Mouse (Mus musculus): Measurements from ENCODE around the gene Surf6.

Surf6 gene

DNA sequence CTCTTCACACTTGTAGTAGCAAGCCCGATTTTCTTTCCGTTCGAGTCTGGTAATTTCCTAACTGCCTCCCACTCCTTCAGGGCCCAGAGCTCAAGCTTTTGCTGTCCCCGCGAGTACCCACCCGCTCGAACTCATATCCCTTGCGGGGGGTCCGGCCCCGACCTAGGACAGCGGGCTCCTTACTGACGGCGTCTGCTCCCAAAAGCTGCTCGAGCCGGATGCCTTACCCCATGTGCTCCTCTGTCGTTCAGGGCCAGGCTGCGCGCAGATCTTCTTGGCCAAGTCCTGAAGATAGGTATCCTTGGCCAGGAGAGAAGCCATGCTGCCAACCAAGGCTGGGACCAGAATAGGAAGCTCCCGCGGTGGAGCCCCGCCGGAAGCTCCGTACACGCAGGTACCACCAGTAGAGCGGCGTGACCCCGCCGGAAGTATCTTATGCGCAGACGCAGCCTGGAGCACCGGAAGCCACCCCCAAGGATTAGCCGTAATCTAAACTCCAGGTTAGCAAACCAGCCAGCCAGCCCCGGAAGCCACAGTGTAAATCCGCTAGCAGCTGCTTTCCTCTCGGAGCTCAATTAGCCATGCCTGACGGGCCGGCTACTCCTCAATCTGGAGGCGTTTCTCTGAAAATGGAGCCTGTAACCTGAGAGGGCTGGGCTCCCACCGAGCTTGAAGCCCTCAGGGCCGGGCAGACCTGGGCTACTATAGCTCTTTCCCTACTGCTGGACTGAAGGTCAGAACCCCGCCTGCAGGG, at the start of gene Surf6:
Surf6 (minus strand) TSS at position 413 of the 754 bp plus-strand sequence.
- peak; percentile 97 for DNase-seq

DNA sequence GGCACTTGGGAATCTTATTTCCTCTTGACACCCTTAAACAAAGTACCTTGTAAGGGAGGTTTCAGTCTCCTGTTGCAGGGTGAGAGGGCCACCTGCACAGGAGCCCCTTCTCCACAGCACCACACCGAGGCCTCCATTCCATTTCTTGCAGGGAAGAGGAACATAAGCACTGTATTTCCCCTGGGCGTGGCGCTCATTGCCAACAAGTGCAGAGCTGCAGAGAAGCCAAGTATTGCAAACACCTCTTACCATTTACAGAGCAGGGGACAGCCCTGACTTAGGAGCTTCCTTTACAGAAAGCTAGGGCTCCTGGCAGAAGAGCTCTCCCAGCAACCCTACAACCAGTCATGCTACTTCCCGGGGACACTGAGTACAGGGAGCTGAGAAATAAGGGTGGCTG, 49.5 kb upstream of the Surf6 start:
- DNase-seq: no peak

DNA sequence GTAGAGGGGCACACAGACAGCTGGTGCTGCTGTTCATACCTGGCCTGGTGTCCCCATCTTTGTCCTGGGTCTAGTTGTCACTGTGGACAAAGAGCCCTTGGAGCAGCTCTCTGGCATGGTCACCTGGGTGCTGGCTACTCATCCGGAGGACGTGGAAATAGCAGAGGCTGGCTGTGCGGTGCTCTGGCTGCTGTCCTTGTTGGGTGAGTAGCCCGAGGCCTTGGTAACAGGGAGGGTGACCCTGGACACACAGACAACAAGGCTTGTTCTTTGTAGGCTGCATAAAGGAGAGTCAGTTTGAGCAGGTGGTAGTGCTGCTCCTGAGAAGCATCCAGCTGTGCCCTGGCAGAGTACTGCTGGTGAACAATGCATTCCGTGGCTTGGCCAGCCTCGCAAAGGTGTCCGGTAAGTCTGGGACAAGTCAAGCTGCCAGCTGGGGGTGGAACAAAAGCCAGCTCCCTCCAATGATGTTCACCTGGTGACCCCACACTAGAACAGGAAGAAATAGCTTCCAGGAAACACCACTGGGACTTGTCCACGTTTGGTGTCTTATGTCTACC, 48.7 kb upstream of the Surf6 start:
- no peak for DNase-seq

DNA sequence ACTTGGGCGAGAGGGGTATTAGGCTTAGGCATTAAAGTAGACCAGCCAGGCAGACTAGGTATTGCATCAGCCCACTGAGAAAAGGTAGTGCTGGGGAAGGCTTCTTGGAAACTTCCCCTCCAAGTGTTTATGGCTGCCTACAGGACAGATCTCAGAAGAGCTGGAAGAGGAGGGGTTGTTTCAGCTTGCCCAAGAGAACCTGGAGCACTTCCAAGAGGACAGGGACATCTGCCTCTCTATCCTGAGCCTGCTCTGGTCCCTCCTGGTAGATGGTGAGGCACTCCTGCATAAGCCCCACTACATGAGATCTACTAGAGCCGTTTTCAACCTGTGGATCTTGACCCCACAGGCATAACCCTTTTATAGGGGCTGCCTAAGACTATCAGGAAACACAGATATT, 47.7 kb upstream of the Surf6 start:
- no peak for DNase-seq

DNA sequence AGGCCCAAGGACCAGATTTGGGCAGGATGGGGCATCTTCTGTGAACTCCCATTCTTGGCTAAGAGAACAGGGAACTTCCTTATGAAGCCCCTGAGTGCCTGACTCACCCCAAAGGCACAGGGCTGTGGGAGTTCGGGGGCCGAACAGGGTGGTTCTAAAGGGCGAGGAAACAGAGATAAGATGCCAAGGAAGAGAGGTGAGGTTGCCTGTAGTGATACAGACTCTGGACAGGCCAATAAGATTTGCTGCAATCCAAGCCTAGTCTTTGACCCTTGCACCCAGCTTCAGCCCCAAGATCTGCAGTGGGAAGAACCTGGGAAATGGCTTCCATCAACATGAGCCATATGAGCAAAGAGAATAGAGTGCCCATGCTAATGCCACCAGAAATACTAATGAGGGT, 40.6 kb upstream of the Surf6 start:
- no peak for DNase-seq

DNA sequence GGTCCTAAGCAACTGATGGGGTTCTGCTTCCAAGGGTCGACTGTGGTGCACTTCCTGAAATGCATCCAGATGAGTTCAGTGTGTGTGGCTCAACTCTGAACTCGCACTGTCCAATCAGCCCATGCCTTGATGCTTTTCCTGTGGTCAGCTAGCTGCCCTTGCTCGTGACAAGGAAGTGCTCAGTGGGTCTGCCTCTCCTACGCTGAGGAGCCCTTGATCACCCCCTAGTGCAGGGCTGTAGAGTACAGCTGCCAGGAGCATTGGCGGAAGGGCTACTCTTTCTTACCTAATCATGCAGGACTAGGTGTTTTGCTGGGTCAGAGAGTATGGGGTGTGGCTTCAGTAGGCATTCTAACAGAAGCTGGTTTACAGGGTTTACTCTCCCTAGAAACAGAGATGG, 38.9 kb upstream of the Surf6 start:
- DNase-seq: no peak

DNA sequence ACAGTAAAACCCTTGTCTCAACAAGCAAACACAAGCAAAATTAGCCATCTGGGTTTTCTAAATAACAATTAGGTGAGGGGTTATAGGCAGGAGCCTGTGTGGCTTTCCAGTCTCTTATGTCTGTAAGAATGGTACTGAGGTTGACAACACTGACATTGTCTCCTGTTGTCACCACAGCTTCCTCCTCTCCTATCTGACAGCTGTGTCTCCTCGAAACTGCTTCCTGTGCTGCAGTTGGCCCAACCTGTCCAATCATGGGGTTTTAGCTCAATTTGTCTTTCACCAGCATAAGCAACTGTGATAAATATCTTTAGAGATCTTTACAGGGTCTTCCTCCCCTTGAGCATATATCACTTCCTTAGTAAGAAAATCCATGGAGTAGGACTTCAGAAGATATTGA, 33.7 kb upstream of the Surf6 start:
- no peak for DNase-seq

DNA sequence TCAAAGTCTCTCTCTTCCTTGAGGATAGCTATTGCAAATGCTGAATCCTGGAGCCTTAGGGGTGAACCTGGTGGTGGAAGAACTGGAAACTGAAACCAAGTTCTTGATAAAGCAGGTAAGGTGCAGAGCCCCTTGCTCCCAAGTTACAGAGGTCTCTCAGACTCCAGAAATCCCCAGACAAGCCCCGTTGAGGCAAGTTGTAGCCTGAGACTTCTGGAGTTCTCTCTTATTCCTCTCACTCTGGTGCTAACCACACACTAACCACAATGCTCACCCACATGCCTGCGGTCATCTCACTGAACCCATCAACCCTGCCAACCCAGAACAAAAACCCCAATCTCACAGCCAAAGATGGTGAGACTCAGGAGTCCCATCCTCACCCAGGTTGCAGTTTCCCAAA, 32.6 kb upstream of the Surf6 start:
- no peak for DNase-seq

DNA sequence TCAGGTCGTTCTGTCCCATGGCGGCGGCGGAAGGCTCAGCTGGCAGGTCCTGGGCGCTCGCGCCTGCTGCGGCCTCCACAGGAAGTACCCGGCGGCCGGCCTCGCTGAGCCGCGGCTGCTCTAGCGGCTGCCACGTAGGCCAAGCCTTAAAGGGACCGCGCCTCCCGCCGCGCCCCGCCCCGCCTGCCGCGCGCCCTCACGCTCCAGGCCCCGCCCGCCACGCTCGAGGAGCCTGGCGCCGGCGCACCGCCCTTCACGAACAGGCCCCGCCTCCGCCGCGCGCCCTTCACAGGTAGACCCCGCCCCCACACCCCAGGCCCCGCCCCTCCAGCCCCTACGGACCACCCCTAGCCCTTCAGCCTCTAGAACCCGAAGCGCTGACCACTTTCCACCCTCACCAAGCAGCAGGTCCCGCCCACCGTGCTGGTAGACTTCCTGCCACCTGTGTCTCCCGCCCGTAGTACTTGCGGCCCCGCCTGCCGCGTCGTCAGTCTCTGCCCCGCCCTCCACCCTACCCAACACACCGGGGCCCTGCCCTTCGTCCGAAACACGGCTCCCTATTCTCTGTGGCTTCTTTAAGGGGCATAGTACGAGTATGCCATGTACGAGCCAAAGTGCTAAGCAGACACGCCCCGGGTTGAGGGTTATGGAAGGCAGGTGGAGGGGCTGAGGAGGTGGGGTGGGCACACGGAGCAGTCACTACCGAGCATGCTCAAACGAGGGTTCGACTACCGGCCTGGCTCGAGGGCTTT, 30.8 kb upstream of the Surf6 start, which contains the start of the genes Surf4 and Stkld1:
Surf4 (minus strand) TSS at position 625 of the 752 bp plus-strand sequence.
Stkld1 (plus strand) TSS at position 744 of the 752 bp plus-strand sequence.
- peak; percentile 99 for DNase-seq

DNA sequence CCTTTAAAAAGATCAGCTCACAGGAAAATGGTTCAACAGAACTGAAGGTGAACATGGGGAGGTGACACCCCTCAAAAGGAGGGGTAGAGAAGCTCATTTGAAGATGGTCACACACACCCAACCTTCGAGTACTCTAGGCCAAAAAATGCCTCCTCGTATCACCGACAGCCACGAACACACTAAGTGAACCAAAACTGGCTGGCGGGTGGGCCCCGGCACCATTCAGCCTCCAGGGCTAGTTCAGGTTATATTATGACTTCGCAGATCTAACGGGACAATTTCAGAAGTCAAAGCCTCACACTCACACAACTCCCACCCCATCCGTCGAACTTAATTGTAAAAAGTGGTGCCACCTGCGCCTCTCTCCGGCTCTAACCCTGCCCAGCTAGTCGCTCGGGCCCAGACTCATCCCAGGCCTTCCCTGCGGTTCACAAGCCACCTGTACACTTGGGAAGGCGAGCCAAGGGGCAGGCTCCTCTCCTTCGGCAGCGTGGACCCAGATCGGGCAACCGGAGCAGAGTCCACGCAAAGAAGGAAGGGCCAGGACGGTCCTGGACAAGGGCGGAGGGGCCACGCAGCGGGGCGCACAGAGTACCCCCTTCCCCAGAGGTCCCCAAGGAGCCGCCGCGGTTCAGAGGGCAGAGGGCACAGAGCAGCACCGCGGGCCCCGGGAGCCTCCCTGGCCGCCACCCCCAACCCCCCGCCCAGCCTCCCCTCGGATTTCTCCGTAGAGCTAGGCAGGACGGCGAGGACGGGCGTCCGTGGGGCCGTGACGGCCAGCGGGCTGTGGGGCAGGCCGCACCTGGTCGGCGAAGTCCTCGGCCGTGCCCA, 30.0 kb upstream of the Surf6 start:
- DNase-seq: no peak

DNA sequence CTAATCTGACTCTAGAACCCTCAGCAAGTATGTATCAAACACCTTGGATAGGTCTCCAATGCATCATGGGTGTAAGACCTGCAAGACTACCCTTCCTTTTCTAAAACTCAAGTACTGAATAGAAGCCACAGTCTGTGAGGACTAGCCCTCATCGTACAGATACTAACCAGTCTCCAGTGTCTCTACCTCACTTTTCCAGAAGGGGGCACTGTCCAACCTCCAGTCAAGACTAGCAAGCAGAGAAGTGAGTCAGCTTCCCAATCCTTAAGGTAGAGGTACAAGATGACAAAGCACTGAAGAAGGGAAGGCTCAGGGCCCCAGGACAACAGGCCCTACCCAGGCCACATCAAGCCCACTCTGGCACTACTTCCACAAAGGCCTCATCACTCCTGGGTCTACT, 27.7 kb upstream of the Surf6 start:
- DNase-seq: peak; percentile 66

DNA sequence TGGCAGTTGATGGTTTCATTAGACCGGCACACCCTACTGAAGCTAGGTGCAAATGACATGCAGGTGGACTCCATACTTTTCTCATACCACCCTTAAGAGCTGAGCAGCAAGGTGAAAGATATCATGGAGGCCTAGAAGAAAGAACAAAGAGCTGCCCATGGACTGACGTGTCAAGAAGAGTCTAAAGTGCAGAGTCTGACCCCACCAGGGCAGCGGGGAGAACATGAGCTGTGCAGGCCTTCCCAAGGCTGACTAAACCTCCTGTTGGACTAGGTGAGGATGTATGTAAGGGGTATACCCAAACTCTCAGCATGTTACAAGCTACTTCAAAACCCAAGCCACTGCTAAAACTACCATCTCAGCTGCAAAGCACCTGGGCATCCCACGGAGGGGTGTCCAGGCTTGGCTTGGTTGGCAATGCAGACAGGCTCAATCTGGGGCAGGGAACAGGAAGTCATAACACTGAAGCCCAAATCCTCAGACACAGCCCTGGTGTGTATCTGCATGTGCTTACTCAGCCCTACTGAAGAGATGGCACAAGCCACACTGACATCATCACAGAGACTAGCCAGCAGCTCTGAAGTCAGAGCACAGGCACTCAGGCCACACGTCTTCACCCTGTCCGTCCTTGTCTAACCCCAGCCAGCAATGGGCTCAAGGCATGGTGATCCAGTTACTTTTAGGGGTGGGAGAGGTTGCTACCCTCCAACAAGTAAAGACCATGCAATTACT, 25.2 kb upstream of the Surf6 start:
- no peak for DNase-seq

DNA sequence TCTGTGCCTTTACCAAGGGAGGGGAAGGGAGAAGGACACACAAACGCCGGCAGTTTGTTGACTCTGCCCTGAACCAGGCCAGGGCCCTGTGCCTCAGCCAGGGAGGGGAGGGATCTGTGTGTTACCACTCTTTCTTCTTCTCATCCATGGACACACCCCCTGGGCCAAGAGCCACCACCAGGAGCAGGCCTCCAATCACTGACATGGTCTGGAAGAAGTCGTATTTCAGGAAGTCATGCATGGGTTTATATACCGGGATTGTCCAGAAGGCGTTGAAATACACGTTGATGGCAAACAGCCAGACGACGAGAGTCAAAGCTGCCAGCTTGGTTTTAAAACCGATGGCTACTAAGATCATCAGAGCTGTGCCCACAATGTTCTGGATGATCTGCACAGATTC, 19.1 kb upstream of the Surf6 start:
- DNase-seq: no peak

DNA sequence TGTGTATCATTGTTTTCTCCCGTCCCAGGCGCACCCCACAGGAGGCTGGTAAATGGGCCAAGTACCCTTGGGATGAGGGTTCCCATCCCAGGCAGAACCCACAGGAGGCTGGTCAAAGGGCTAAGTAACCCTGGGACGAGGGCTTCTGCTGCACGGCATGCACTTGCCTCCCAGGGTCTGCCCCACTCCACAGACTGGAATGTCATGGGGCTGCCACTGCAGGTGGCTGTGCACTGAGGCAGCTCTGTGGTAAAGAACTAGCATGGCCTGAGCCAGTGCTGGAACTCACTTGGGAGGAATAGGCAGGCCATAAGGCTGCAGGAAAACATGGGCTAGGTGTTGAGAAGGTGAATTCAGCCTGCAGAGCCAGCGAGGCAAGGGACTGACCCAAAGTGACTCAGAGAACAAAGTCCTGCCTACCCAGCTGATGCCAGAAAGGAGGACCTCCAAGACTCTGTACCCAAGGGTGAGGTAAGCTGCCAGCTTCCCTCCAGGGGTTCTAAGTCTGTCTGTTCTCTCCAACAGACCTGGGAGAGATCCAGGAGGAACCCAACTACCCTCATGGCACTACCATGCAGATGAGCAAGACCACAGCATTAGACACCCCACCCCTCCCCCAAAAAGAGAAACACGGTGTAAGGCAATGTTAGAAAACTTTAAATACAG, 17.6 kb upstream of the Surf6 start:
- no peak for DNase-seq

DNA sequence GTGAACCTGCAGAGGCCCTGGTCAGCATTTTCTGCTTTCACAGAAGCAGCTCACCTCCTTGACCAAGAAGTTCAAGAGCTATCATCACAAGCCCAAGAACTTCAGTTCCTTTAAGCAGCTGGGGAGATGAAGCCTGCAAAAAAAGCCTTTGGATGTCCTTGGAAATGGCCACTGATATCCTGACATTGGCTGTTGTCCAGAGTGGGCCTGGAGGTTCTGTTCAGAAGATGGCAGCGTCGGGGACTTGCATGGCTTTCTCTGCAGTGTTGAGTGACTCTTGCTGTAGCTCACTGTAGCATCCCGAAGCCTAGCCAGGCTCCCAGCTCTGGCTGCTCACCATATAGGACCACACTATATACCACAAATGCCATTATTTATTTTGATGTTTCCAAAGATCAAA, 17.0 kb upstream of the Surf6 start:
- no peak for DNase-seq

DNA sequence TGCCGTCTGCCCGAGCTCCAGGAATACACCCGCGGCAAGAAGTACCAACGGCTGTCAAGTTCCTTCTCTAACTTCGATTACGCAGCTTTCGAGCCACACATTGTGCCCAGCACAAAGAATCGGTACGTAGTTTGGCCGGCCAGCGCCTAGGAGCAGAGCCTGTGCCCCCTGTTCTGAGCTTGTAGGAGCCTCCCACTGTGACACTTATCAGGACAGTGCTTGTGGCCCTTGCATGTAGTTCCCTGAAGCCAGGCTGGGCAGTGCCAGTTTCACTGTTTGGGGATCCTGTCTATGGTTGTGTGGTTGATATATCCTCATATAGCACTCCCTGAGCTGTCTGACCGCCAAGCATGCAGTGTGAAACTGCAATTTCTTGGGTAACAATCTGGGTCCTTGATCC, 14.1 kb upstream of the Surf6 start:
- DNase-seq: no peak

DNA sequence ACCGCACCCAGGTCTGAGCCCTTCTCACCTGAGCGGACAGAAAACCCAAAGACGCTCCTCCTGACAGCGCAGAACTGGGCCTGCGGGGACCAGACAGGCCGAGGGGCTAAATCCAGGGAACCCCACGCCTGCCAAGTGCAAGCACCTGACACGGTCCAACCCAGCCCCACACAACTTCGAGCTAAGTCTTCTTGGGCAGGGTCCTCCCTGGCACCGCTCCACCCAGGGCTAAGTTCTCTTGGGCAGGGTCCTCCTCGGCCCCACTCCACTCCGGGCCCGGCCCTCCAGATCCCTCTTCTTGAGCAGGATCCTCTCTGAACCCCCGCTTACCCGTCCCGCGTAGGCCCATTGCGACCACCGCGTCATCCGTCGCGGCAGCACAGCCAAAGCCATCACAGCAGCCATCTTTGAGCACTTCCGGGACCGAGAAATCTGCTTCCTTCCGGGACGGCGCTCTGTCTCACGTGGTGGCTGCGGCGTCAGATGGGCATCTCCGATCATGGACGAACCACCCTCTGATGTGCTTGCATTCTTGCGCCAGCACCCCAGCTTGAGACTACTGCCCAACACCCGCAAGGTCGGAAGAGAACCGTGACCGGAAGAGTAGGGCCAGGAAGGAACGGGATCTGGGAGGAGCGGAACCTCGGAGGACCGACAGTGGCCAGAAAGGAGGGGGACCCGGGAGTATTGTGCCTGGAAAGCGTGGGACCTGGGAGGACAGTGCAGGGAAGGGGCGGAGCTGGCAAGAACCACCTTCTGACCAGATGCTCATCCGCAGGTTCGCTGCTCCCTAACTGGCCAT, 13.4 kb upstream of the Surf6 start, which contains the start of the genes Surf2 and Surf1:
Surf2 (plus strand) TSS at position 441 of the 802 bp plus-strand sequence.
Surf1 (minus strand) TSS at position 604 of the 802 bp plus-strand sequence.
- peak; percentile 89 for DNase-seq

DNA sequence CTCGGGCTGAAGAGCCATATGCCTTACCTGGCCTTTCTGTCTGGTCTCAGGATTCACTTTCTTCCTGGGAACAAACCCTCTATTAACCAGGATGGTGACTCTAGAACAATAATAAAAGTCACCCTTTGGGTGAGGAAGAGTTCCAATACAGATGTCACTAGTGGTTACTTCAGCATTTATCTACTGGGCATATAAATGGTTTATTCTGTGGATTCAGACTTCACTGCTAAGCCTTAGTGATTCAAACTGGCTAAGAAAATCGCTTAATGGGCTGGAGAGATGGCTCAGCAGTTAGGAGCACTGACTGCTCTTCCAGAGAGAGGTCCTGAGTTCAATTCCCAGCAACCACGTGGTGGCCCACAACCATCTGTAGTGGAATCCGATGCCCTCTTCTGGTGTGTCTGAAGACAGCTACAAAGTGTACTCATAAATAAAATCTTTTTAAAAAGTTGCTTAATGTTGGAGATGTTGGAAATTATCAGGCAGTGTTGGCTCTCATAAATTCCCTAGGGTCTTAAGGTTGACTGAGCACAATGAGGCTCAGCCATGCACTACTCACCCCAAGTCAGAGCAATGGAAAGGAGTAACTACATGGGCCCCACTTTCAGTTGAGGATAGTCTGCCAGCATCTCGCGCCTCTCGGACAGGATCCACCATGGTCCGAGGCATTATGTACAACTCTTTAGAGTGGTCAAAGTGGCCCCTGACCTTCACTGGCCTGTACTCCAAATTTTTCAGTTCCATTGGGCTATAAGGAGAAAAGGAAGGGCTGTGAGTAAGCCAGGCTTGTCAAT, 11.7 kb upstream of the Surf6 start:
- no peak for DNase-seq

DNA sequence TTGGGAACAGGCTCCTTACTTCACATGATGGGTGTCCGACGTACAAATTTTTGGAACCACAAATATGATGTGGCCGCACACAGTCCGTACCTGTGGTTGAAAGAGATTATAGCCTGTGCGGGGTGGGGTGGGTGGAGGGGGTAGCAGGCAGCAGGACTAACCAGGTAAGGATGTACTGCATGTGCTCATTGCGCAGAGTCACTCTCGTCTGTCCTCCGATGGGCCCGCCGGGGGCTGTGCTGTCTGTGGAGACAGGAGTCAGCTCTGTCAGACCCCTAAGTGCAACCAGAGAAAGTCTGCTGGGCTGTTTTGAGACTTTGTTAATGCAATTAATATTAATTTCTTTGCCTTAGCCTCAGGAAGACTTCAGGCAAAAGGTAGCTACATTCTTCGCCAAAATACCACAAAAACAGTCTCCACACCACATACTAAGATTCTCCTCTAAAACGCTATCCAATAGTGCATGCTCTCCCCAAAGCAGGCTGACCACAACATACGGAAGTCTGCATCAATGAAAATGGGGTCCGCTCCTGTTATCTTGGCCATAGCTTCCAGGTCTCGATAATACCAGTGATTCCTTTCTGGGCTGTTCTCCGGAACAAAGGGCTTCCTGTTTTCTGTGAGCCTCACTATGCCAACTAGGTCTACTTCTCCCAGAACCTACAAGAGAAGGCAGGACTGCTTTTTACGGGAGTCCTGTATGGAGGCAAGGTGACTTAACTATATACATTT, 10.9 kb upstream of the Surf6 start:
- no peak for DNase-seq

Measured in embryo, embryonic 11 days (tissue).